Mouse (Mus musculus) heart, embryonic 15.5 days (tissue): ENCODE measurements around the gene Pard3b. TPM values are rescaled to one million over a fixed set of nuclear protein-coding genes. Genes with fewer than 3 reads are reported as not detected.

Experiments
- ATAC-seq: fragments of 200-750 bp; cut with Nextera tagmentation; replicated peaks from 2 replicates; pipeline ENCODE4 v1.8.0; 2017; ENCODE audit warnings: low read depth, moderate TSS enrichment; ENCODE audit not compliant: insufficient number of reproducible peaks, insufficient read depth, low FRiP score
- H3K27ac ChIP-seq: fragments of 300-500 bp; sonication (generic); 2 replicates; pipeline ENCODE4 v1.5.1; 2015; ENCODE audit warnings: mild to moderate bottlenecking, inconsistent platforms
- H3K27me3 ChIP-seq: fragments of 300-500 bp; sonication (generic); 2 replicates; pipeline ENCODE4 v1.6.1; 2015; ENCODE audit warnings: inconsistent platforms
- H3K36me3 ChIP-seq: fragments of 300-500 bp; sonication (generic); 2 replicates; pipeline ENCODE4 v1.6.1; 2015; ENCODE audit warnings: mild to moderate bottlenecking, inconsistent platforms
- H3K4me1 ChIP-seq: fragments of 300-500 bp; sonication (generic); replicated peaks from 2 replicates; pipeline ENCODE4 v1.6.1; 2015; ENCODE audit warnings: inconsistent platforms
- H3K4me2 ChIP-seq: fragments of 300-500 bp; sonication (generic); 2 replicates; pipeline ENCODE4 v1.6.1; 2015; ENCODE audit warnings: inconsistent platforms, mild to moderate bottlenecking, moderate library complexity
- H3K4me3 ChIP-seq: fragments of 300-500 bp; sonication (generic); 2 replicates; pipeline ENCODE4 v1.5.1; 2015; ENCODE audit warnings: mild to moderate bottlenecking, inconsistent platforms
- H3K9ac ChIP-seq: fragments of 300-500 bp; sonication (generic); 2 replicates; pipeline ENCODE4 v1.6.1; 2015; ENCODE audit warnings: mild to moderate bottlenecking, inconsistent platforms
- H3K9me3 ChIP-seq: fragments of 300-500 bp; sonication (generic); replicated peaks from 2 replicates; pipeline ENCODE4 v1.6.1; 2016; ENCODE audit warnings: inconsistent platforms
- WGBS: fragments of 180-500 bp; shearing (Covaris S2); methylation state at CpG from one replicate; pipeline ENCODE4 v1.1.7; 2015; ENCODE audit warnings: mixed read lengths; 5-methylcytosine and 5-hydroxymethylcytosine counted together
- polyA plus RNA-seq: library from polyadenylated mRNA; unstranded; fragments of >200 nt; fragmentation: Nextera tagmentation; extraction: Ambion mirVana; gene quantifications from 2 replicates; pipeline ENCODE4 v1.2.1, GENCODE M21; 2015

Gene Pard3b
- polyA plus RNA-seq, 1 experiment from 2014 or later = 14.2 TPM

- Histone ChIP-seq H3K9me3 (no peaks in the 10 kb centered on the region), H3K4me1 (no peaks in the 10 kb centered on the region), H3K4me3 (no peak overlapping the region), H3K4me2 (no peak overlapping the region), H3K36me3 (no peaks in the 10 kb centered on the region), H3K27ac (no peak overlapping the region), H3K9ac (no peak overlapping the region), H3K27me3 (no peaks in the 10 kb centered on the region)
- 65% methylated on average over 8 of the region's 8 CpGs for WGBS
- no peak for ATAC-seq
Measured at GRCm38 (mm10) chr1:61685221-61685814, 46.7 kb downstream of the Pard3b start.

GRCm38 (mm10) chr1:61685921-61686320 is 47.3 kb downstream of the Pard3b start:
- Histone ChIP-seq H3K9ac (no peak overlapping the region), H3K27me3 (no peaks in the 10 kb centered on the region), H3K4me1 (no peaks in the 10 kb centered on the region), H3K27ac (no peak overlapping the region), H3K4me3 (no peak overlapping the region), H3K36me3 (no peaks in the 10 kb centered on the region), H3K9me3 (no peaks in the 10 kb centered on the region), H3K4me2 (no peak overlapping the region)
- ATAC-seq = no peak
- 94% methylated on average over 1 of the region's 1 CpGs for WGBS

GRCm38 (mm10) chr1:61688301-61688700 is 49.7 kb downstream of the Pard3b start:
- no peak for ATAC-seq
- Histone ChIP-seq H3K4me3 (no peak overlapping the region), H3K4me2 (no peak overlapping the region), H3K9me3 (no peaks in the 10 kb centered on the region), H3K9ac (no peak overlapping the region), H3K36me3 (no peaks in the 10 kb centered on the region), H3K27me3 (no peaks in the 10 kb centered on the region), H3K27ac (no peak overlapping the region), H3K4me1 (no peaks in the 10 kb centered on the region)
- WGBS = 73% methylated on average over 3 of the region's 3 CpGs

GRCm38 (mm10) chr1:61698462-61699218 is 60.0 kb downstream of the Pard3b start:
- Histone ChIP-seq H3K9ac (no peak overlapping the region), H3K4me1 (no peaks in the 10 kb centered on the region), H3K27ac (no peak overlapping the region), H3K27me3 (no peaks in the 10 kb centered on the region), H3K36me3 (no peaks in the 10 kb centered on the region), H3K4me3 (no peak overlapping the region), H3K4me2 (no peak overlapping the region), H3K9me3 (no peaks in the 10 kb centered on the region)
- no peak for ATAC-seq
- WGBS = 80% methylated on average over 10 of the region's 10 CpGs

GRCm38 (mm10) chr1:61709812-61710211 is 71.2 kb downstream of the Pard3b start:
- Histone ChIP-seq H3K27ac (no peak overlapping the region), H3K27me3 (no peaks in the 10 kb centered on the region), H3K4me2 (no peak overlapping the region), H3K4me1 (0 out of 2 replicates have a peak, but pooled peaks cover 2% of the 10 kb centered on the region), H3K9ac (no peak overlapping the region), H3K4me3 (no peak overlapping the region), H3K9me3 (no peaks in the 10 kb centered on the region), H3K36me3 (no peaks in the 10 kb centered on the region)
- no peak for ATAC-seq
- WGBS = 91% methylated on average over 1 of the region's 1 CpGs

- Histone ChIP-seq H3K9ac (no peak overlapping the region), H3K4me1 (0 out of 2 replicates have a peak, but pooled peaks cover 2% of the 10 kb centered on the region), H3K4me3 (no peak overlapping the region), H3K4me2 (no peak overlapping the region), H3K36me3 (no peaks in the 10 kb centered on the region), H3K9me3 (no peaks in the 10 kb centered on the region), H3K27ac (no peak overlapping the region), H3K27me3 (no peaks in the 10 kb centered on the region)
- no peak for ATAC-seq
Measured at GRCm38 (mm10) chr1:61711523-61711922, 72.9 kb downstream of the Pard3b start.

GRCm38 (mm10) chr1:61729654-61730053 is 91.0 kb downstream of the Pard3b start:
- Histone ChIP-seq H3K36me3 (no peaks in the 10 kb centered on the region), H3K4me2 (no peak overlapping the region), H3K4me1 (no peaks in the 10 kb centered on the region), H3K27ac (no peak overlapping the region), H3K9me3 (no peaks in the 10 kb centered on the region), H3K27me3 (no peaks in the 10 kb centered on the region), H3K9ac (no peak overlapping the region), H3K4me3 (no peak overlapping the region)
- WGBS = 76% methylated on average over 4 of the region's 4 CpGs
- ATAC-seq = no peak

- H3K36me3 ChIP-seq = no peaks in the 10 kb centered on the region
- H3K9ac ChIP-seq = no peak overlapping the region
- H3K4me3 ChIP-seq = no peak overlapping the region
- no peaks in the 10 kb centered on the region for H3K4me1 ChIP-seq
- ATAC-seq = no peak
- H3K9me3 ChIP-seq = no peaks in the 10 kb centered on the region
- no peak overlapping the region for H3K4me2 ChIP-seq
- 80% methylated on average over 1 of the region's 1 CpGs for WGBS
- H3K27me3 ChIP-seq = no peaks in the 10 kb centered on the region
- H3K27ac ChIP-seq = no peak overlapping the region
Measured at GRCm38 (mm10) chr1:61736550-61736949, 97.9 kb downstream of the Pard3b start.

GRCm38 (mm10) chr1:61742831-61743230 is 104.2 kb downstream of the Pard3b start:
- Histone ChIP-seq H3K36me3 (no peaks in the 10 kb centered on the region), H3K27me3 (no peaks in the 10 kb centered on the region), H3K9me3 (no peaks in the 10 kb centered on the region), H3K4me2 (no peak overlapping the region), H3K4me3 (no peak overlapping the region), H3K27ac (no peak overlapping the region), H3K4me1 (no peaks in the 10 kb centered on the region), H3K9ac (no peak overlapping the region)
- ATAC-seq = no peak

GRCm38 (mm10) chr1:61747481-61747880 is 108.9 kb downstream of the Pard3b start:
- Histone ChIP-seq H3K9ac (no peak overlapping the region), H3K4me1 (no peaks in the 10 kb centered on the region), H3K27me3 (no peaks in the 10 kb centered on the region), H3K4me3 (no peak overlapping the region), H3K4me2 (no peak overlapping the region), H3K27ac (no peak overlapping the region), H3K9me3 (no peaks in the 10 kb centered on the region), H3K36me3 (no peaks in the 10 kb centered on the region)
- no peak for ATAC-seq

- H3K4me2 ChIP-seq = no peak overlapping the region
- 89% methylated on average over 1 of the region's 1 CpGs for WGBS
- no peak for ATAC-seq
Measured at GRCm38 (mm10) chr1:61751008-61751407, 112.4 kb downstream of the Pard3b start.

GRCm38 (mm10) chr1:61756771-61757170 is 118.1 kb downstream of the Pard3b start:
- WGBS = 77% methylated on average over 1 of the region's 1 CpGs

More at GRCm38 (mm10) chr1:61751008-61751407, 112.4 kb downstream of the Pard3b start:
- Histone ChIP-seq H3K4me1 (no peaks in the 10 kb centered on the region), H3K4me3 (no peak overlapping the region), H3K9me3 (no peaks in the 10 kb centered on the region), H3K36me3 (no peaks in the 10 kb centered on the region), H3K27ac (no peak overlapping the region), H3K9ac (no peak overlapping the region), H3K27me3 (no peaks in the 10 kb centered on the region)

More at GRCm38 (mm10) chr1:61756771-61757170, 118.1 kb downstream of the Pard3b start:
- Histone ChIP-seq H3K4me2 (no peak overlapping the region), H3K9ac (no peak overlapping the region), H3K27ac (no peak overlapping the region), H3K4me1 (no peaks in the 10 kb centered on the region), H3K27me3 (no peaks in the 10 kb centered on the region), H3K36me3 (no peaks in the 10 kb centered on the region), H3K4me3 (no peak overlapping the region), H3K9me3 (no peaks in the 10 kb centered on the region)
- no peak for ATAC-seq
